Mouse (Mus musculus) bone marrow, adult 2 months (tissue): Measurements from ENCODE around the gene Zfp362.

ENCODE experiments used
- CTCF ChIP-seq: fragments of 200-500 bp; IDR thresholded peaks from 2 replicates; pipeline ENCODE4 v1.5.1; 2011; ENCODE audit warnings: low read length, control low read depth; ENCODE audit not compliant: control insufficient read depth, insufficient read depth
- POLR2A ChIP-seq: fragments of 200-500 bp; IDR thresholded peaks from 2 replicates; pipeline ENCODE4 v1.6.1; 2011; ENCODE audit warnings: low read depth, mild to moderate bottlenecking, control low read depth, low read length, borderline replicate concordance; ENCODE audit not compliant: control insufficient read depth

DNA sequence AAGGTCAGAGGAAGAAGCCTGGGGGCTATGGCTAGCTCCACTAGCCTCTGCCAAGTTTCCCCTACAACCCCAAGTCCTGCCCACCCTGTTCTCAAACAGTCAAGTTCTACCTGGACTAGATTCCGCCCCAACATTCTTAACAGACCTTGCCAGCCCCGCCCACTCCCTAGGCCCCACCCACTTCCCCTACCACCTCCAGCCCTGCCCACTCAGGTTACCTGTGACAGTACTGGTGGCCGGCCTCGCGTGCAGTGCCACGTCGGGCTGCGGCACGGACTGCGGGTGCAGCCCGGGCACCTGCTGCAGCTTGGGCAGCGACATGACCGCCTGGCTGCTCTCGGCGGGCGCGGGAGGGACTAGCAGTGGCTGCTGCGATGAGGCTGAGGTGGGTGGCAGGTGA is 16.2 kb downstream of the Zfp362 start:
- TF ChIP-seq CTCF (no peak), POLR2A (no peak)
